Mouse (Mus musculus) MEL (cell line): Measurements from ENCODE around the gene Myrf. TPM values are rescaled to one million over a fixed set of nuclear protein-coding genes. Genes with fewer than 3 reads are reported as not detected.

Experiments used
- DNase-seq: peaks from one replicate; pipeline ENCODE4 v3.0.0; 2011; ENCODE audit warnings: low read depth, low spot score
- H3K27ac ChIP-seq: 2 replicates; pipeline ENCODE4 v1.5.1; 2012; ENCODE audit warnings: low read depth, mild to moderate bottlenecking, control low read depth, low read length, moderate library complexity; ENCODE audit not compliant: control insufficient read depth
- H3K27me3 ChIP-seq, 2 experiments: fragments of 150-350 bp in 1 of 2; sonication (generic) in 1 of 2; 2 replicates each; pipeline ENCODE4 v1.6.1; 2012; ENCODE audit warnings: low read length in 2 of 2, mild to moderate bottlenecking in 2 of 2, improper control_type of control experiment in 1 of 2, moderate library complexity in 1 of 2; ENCODE audit not compliant: insufficient read depth in 2 of 2, control insufficient read depth in 1 of 2
- H3K36me3 ChIP-seq, 2 experiments: 2 replicates each; pipeline ENCODE4 v1.6.1; 2012 to 2014; ENCODE audit warnings: low read length in 2 of 2, improper control_type of control experiment in 1 of 2, inconsistent platforms in 1 of 2, mild to moderate bottlenecking in 1 of 2; ENCODE audit not compliant: insufficient read depth in 2 of 2, control insufficient read depth in 1 of 2
- H3K4me1 ChIP-seq, 2 experiments: fragments of 150-350 bp in 1 of 2; sonication (generic) in 1 of 2; 2 replicates each; pipeline ENCODE4 v1.6.1; 2012; ENCODE audit warnings: low read length in 2 of 2, improper control_type of control experiment in 1 of 2, mild to moderate bottlenecking in 1 of 2; ENCODE audit not compliant: insufficient read depth in 2 of 2, control insufficient read depth in 1 of 2
- H3K4me3 ChIP-seq, 2 experiments: fragments of 150-350 bp in 1 of 2; sonication (generic) in 1 of 2; 2 replicates each; pipeline ENCODE4 v1.5.1; 2012; ENCODE audit warnings: low read depth in 2 of 2, low read length in 2 of 2, mild to moderate bottlenecking in 2 of 2, moderate library complexity in 2 of 2, control low read depth in 1 of 2, improper control_type of control experiment in 1 of 2; ENCODE audit not compliant: control insufficient read depth in 1 of 2, insufficient read depth in 1 of 2
- H3K79me2 ChIP-seq: 2 replicates; pipeline ENCODE4 v1.6.1; 2012; ENCODE audit warnings: mild to moderate bottlenecking, low read length, moderate library complexity; ENCODE audit not compliant: control insufficient read depth, poor library complexity, insufficient read depth
- H3K9ac ChIP-seq: 2 replicates; pipeline ENCODE4 v1.6.1; 2012; ENCODE audit warnings: low read depth, mild to moderate bottlenecking, control low read depth, low read length, moderate library complexity; ENCODE audit not compliant: control insufficient read depth, poor library complexity, severe bottlenecking
- H3K9me3 ChIP-seq: fragments of 150-350 bp; sonication (generic); replicated peaks from 2 replicates; pipeline ENCODE4 v1.6.1; 2012; ENCODE audit warnings: mild to moderate bottlenecking, low read length, improper control_type of control experiment, moderate library complexity; ENCODE audit not compliant: insufficient read depth
- CHD1 ChIP-seq: IDR thresholded peaks from 2 replicates; pipeline ENCODE4 v1.6.1; 2012; ENCODE audit warnings: low read depth, mild to moderate bottlenecking, inconsistent platforms, low read length, improper control_type of control experiment
- CTCF ChIP-seq, 3 experiments: IDR thresholded peaks in 2 of 3; conservative IDR thresholded peaks in 1 of 3; 2 replicates each; pipeline ENCODE4 v1.5.1; 2011 to 2012; ENCODE audit warnings: low read length in 3 of 3, low read depth in 2 of 3, mild to moderate bottlenecking in 2 of 3, improper control_type of control experiment in 1 of 3, inconsistent platforms in 1 of 3, mixed read lengths in 1 of 3, moderate library complexity in 1 of 3; ENCODE audit not compliant: control insufficient read depth in 1 of 3, insufficient read depth in 1 of 3, poor library complexity in 1 of 3, severe bottlenecking in 1 of 3
- E2F4 ChIP-seq: IDR thresholded peaks from 2 replicates; pipeline ENCODE4 v1.6.1; 2011; ENCODE audit warnings: low read depth, low read length, improper control_type of control experiment, borderline replicate concordance
- EP300 ChIP-seq, 2 experiments: IDR thresholded peaks; 2 replicates each; pipeline ENCODE4 v1.6.1; 2011; ENCODE audit warnings: improper control_type of control experiment in 2 of 2, low read length in 2 of 2, low read depth in 1 of 2, mild to moderate bottlenecking in 1 of 2
- ETS1 ChIP-seq: IDR thresholded peaks from 2 replicates; pipeline ENCODE4 v1.6.1; 2012; ENCODE audit warnings: low read depth, mild to moderate bottlenecking, inconsistent platforms, low read length, improper control_type of control experiment, moderate library complexity
- GATA1 ChIP-seq: IDR thresholded peaks from 2 replicates; pipeline ENCODE4 v1.6.1; 2011; ENCODE audit warnings: low read depth, low read length, improper control_type of control experiment
- HCFC1 ChIP-seq: IDR thresholded peaks from 2 replicates; pipeline ENCODE4 v1.6.1; 2012; ENCODE audit warnings: low read depth, mild to moderate bottlenecking, inconsistent platforms, low read length, improper control_type of control experiment, moderate library complexity
- MAX ChIP-seq: IDR thresholded peaks from 2 replicates; pipeline ENCODE4 v1.6.1; 2011; ENCODE audit warnings: low read length, improper control_type of control experiment
- MXI1 ChIP-seq: IDR thresholded peaks from 2 replicates; pipeline ENCODE4 v1.6.1; 2011; ENCODE audit warnings: mild to moderate bottlenecking, low read depth, low read length, improper control_type of control experiment
- MYB ChIP-seq: IDR thresholded peaks from 2 replicates; pipeline ENCODE4 v1.6.1; 2011; ENCODE audit warnings: mild to moderate bottlenecking, low read depth, low read length, improper control_type of control experiment
- MYC ChIP-seq: IDR thresholded peaks from 2 replicates; pipeline ENCODE4 v1.6.1; 2011; ENCODE audit warnings: low read depth, mild to moderate bottlenecking, low read length, improper control_type of control experiment, moderate library complexity
- NELFE ChIP-seq: IDR thresholded peaks from 2 replicates; pipeline ENCODE4 v1.6.1; 2011; ENCODE audit warnings: low read depth, low read length, improper control_type of control experiment
- NRF1 ChIP-seq: IDR thresholded peaks from 2 replicates; pipeline ENCODE4 v1.6.1; 2014; ENCODE audit warnings: low read depth, mild to moderate bottlenecking, inconsistent platforms, low read length, improper control_type of control experiment, moderate library complexity; ENCODE audit not compliant: poor library complexity, insufficient read depth, severe bottlenecking
- POLR2A ChIP-seq, 2 experiments: IDR thresholded peaks; 2 replicates each; pipeline ENCODE4 v1.6.1; 2011 to 2012; ENCODE audit warnings: low read length in 2 of 2, mild to moderate bottlenecking in 2 of 2, control low read depth in 1 of 2, improper control_type of control experiment in 1 of 2, low read depth in 1 of 2, moderate library complexity in 1 of 2; ENCODE audit not compliant: control insufficient read depth in 1 of 2, insufficient read depth in 1 of 2, poor library complexity in 1 of 2
- POLR2AphosphoS2 ChIP-seq: IDR thresholded peaks from 2 replicates; pipeline ENCODE4 v1.6.1; 2011; ENCODE audit warnings: low read length, improper control_type of control experiment
- POLR2AphosphoS5 ChIP-seq: IDR thresholded peaks from 2 replicates; pipeline ENCODE4 v1.6.1; 2012; ENCODE audit warnings: low read depth, borderline replicate concordance, mild to moderate bottlenecking, inconsistent platforms, low read length, moderate library complexity, mixed read lengths
- RAD21 ChIP-seq: IDR thresholded peaks from 2 replicates; pipeline ENCODE4 v1.6.1; 2011; ENCODE audit warnings: mild to moderate bottlenecking, low read depth, low read length, improper control_type of control experiment
- RCOR1 ChIP-seq: IDR thresholded peaks from 2 replicates; pipeline ENCODE4 v1.6.1; 2012; ENCODE audit warnings: low read depth, mild to moderate bottlenecking, inconsistent platforms, low read length, improper control_type of control experiment
- SIN3A ChIP-seq: IDR thresholded peaks from 2 replicates; pipeline ENCODE4 v1.6.1; 2012; ENCODE audit warnings: low read length, improper control_type of control experiment, inconsistent platforms
- TAL1 ChIP-seq: IDR thresholded peaks from 2 replicates; pipeline ENCODE4 v1.6.1; 2012; ENCODE audit warnings: mild to moderate bottlenecking, inconsistent platforms, low read length, moderate library complexity, mixed read lengths
- TBP ChIP-seq: IDR thresholded peaks from 2 replicates; pipeline ENCODE4 v1.8.0; 2011; ENCODE audit warnings: low read depth, low read length, improper control_type of control experiment
- TCF12 ChIP-seq: IDR thresholded peaks from 2 replicates; pipeline ENCODE4 v1.6.1; 2014; ENCODE audit warnings: low read depth, mild to moderate bottlenecking, inconsistent platforms, low read length, improper control_type of control experiment, moderate library complexity
- UBTF ChIP-seq: IDR thresholded peaks from 2 replicates; pipeline ENCODE4 v1.6.1; 2012; ENCODE audit warnings: low read depth, mild to moderate bottlenecking, inconsistent platforms, low read length, improper control_type of control experiment, moderate library complexity, borderline replicate concordance; ENCODE audit not compliant: insufficient read depth
- USF1 ChIP-seq: IDR thresholded peaks from 2 replicates; pipeline ENCODE4 v1.6.1; 2014; ENCODE audit warnings: low read depth, mild to moderate bottlenecking, inconsistent platforms, low read length, improper control_type of control experiment, moderate library complexity
- ZC3H11A ChIP-seq: IDR thresholded peaks from 2 replicates; pipeline ENCODE4 v1.6.1; 2012; ENCODE audit warnings: low read depth, mild to moderate bottlenecking, inconsistent platforms, low read length, improper control_type of control experiment
- ZKSCAN1 ChIP-seq: IDR thresholded peaks from 2 replicates; pipeline ENCODE4 v1.6.1; 2012; ENCODE audit warnings: low read depth, mild to moderate bottlenecking, inconsistent platforms, low read length, improper control_type of control experiment, moderate library complexity
- ZMIZ1 ChIP-seq: IDR thresholded peaks from 2 replicates; pipeline ENCODE4 v1.6.1; 2012; ENCODE audit warnings: low read depth, mild to moderate bottlenecking, inconsistent platforms, low read length, improper control_type of control experiment, moderate library complexity
- ZNF384 ChIP-seq: IDR thresholded peaks from 2 replicates; pipeline ENCODE4 v1.6.1; 2012; ENCODE audit warnings: low read depth, mild to moderate bottlenecking, inconsistent platforms, low read length, improper control_type of control experiment
- polyA plus RNA-seq, 2 experiments: library from polyadenylated mRNA; stranded (reverse) in 1 of 2; unstranded in 1 of 2; fragments of >175 nt in 1 of 2; fragments of >200 nt in 1 of 2; gene quantifications; 2 replicates each; pipeline versions ENCODE4 v1.2.1 to v1.2.4; 2012; ENCODE audit warnings: low replicate concordance in 2 of 2, low read depth in 1 of 2; ENCODE audit not compliant: insufficient read length in 2 of 2, insufficient read depth in 1 of 2, missing spikeins in 1 of 2
- total RNA-seq: library from RNA; depleted of rRNA; stranded (reverse); fragments of 300-350 nt; gene quantifications from 2 replicates; pipeline ENCODE4 v1.2.3, GENCODE M21; 2012

The Myrf gene
- total and polyA plus RNA-seq, 3 experiments = 0.23 to 2.7 TPM; not detected in 1

DNA sequence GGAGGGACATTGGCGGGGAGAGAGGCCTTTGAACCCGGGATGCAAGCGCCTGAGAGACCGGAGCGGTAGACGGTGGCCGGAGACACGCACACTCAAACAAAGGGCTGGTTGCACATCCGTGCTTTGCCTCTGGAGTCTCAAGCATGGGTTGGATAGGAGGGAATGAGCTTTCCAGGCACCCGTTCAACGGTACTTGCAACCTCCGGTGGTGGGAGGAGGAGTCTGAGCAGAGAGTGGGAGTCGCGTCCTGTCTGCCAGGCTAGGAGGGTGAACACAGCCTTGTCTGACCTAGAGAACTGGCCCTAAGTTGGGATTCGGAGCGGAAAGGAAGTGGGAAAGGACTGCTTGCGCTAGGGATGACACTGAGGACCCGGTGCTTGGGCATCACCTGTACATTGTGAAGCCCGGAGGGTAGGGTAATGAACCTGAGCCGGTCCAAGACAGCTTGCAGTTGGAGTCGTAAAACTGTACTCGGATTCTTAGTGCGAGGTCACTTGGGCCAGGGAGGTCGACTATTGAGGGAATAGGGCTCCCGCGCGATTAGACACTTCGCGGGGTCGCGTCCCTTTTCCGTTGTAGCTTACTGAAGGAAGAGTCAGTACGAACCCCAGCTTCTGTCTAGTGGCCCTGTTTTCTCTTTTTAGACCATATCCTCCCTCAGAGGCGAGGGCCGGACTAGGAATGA is 57.1 kb downstream of the Myrf start:
- DNase-seq = peak; percentile 83
- Histone ChIP-seq H3K79me2 (peaks cover 16% of the 10 kb centered on the region), H3K36me3 (peaks cover 0 to 8% of the 10 kb centered on the region in 2 experiments; a peak in 3 of 4 replicates), H3K4me1 (peaks cover 0 to 10% of the 10 kb centered on the region in 2 experiments; a peak in 2 of 4 replicates), H3K27ac (peak overlapping the region; percentile 61), H3K9ac (peak overlapping the region; percentile 96), H3K9me3 (no peaks in the 10 kb centered on the region), H3K27me3 (no peaks in the 10 kb centered on the region), H3K4me3 (peak overlapping the region; percentile 87 to 92)
- TF ChIP-seq MAX (peak; percentile 31; the same call in 1 of the 2 replicates), POLR2AphosphoS2 (peak; percentile 28; the same call in 1 of the 2 replicates), TBP (0 out of 2 replicates have a peak, but pooled peaks have one; percentile 38), MXI1 (peak; percentile 82), MYC (0 out of 2 replicates have a peak, but pooled peaks have one; percentile 23), SIN3A (peak; percentile 47), ZMIZ1 (no peak), NELFE (peak; percentile 30; the same call in 1 of the 2 replicates), MYB (0 out of 2 replicates have a peak, but pooled peaks have one; percentile 17), RAD21 (no peak), HCFC1 (peak; percentile 71), GATA1 (no peak), ETS1 (0 out of 2 replicates have a peak, but pooled peaks have one; percentile 29)

- TF ChIP-seq POLR2AphosphoS5 = no peak
- TF ChIP-seq POLR2A (IDR thresholded peaks at IDR 0.05; ENCODE audit: control insufficient read depth in 1 of 2, insufficient read depth in 1 of 2, low read depth in 1 of 2, low read length in 2 of 2, poor library complexity in 1 of 2) = peak; percentile 68 to 82
- TF ChIP-seq RAD21 = peak; percentile 16
- TF ChIP-seq MXI1 = no peak; the same call in 1 of the 2 replicates
- TF ChIP-seq TCF12 = 0 out of 2 replicates have a peak, but pooled peaks have one; percentile 42
- TF ChIP-seq CHD1 = no peak
- no peak for TF ChIP-seq TAL1
- no peak for TF ChIP-seq E2F4
- TF ChIP-seq POLR2AphosphoS2 = no peak; the same call in 1 of the 2 replicates
- TF ChIP-seq ZMIZ1 = 0 out of 2 replicates have a peak, but pooled peaks have one; percentile 53
- TF ChIP-seq ZC3H11A = no peak
- no peak for TF ChIP-seq HCFC1
- TF ChIP-seq UBTF = no peak
- peak; percentile 67 for TF ChIP-seq NELFE
- peak; percentile 63; the same call in 1 of the 2 replicates for TF ChIP-seq TBP
- TF ChIP-seq NRF1 = 0 out of 2 replicates have a peak, but pooled peaks have one; percentile 30
- no peak for TF ChIP-seq ZNF384
- TF ChIP-seq EP300 (IDR thresholded peaks at IDR 0.05; ENCODE audit: low read depth in 1 of 2, low read length in 2 of 2) = no peak
- peak; percentile 55 for TF ChIP-seq USF1
- no peak for TF ChIP-seq ZKSCAN1
- TF ChIP-seq CTCF (IDR thresholded peaks at IDR 0.05 in 2 of 3, conservative IDR thresholded peaks at IDR 0.05 in 1 of 3; ENCODE audit: control insufficient read depth in 1 of 3, insufficient read depth in 1 of 3, low read depth in 2 of 3, low read length in 3 of 3, poor library complexity in 1 of 3, severe bottlenecking in 1 of 3) = peak in 2 of 3 experiments; percentile 57 to 63; a peak in 4 of 6 replicates
- TF ChIP-seq RCOR1 = no peak
- DNase-seq = peak; percentile 96
- peaks cover 0 to 8% of the 10 kb centered on the region in 2 experiments; a peak in 3 of 4 replicates for H3K36me3 ChIP-seq
- H3K4me1 ChIP-seq = peaks cover 0 to 10% of the 10 kb centered on the region in 2 experiments; a peak in 2 of 4 replicates
- H3K4me3 ChIP-seq = peak within 1 kb of the TSS; percentile 87 to 92
- H3K27ac ChIP-seq = peak within 1 kb of the TSS; percentile 67
- H3K79me2 ChIP-seq = peaks cover 16% of the 10 kb centered on the region
- no peaks in the 10 kb centered on the region for H3K9me3 ChIP-seq
- H3K9ac ChIP-seq = peak within 1 kb of the TSS; percentile 96
- H3K27me3 ChIP-seq = no peaks in the 10 kb centered on the region
Measured at GRCm38 (mm10) chr19:10182670-10183298, 57.8 kb downstream of the Myrf start, which contains the start of gene Fads1. TSS of gene Fads1 (plus strand) at chr19:10182888.
